Mouse (Mus musculus): ENCODE data around the gene Anxa9. TPM values are rescaled to one million over a fixed set of nuclear protein-coding genes. Genes with fewer than 3 reads are reported as not detected.

The Anxa9 gene
- polyA plus RNA-seq, 1 experiment from 2014 or later = 5.1 TPM

- WGBS (ENCODE audit: missing documents) = 2% methylated on average over 7 of the region's 7 CpGs
- H3K79me2 ChIP-seq (ENCODE audit: inconsistent target) = peaks cover 86% of the 10 kb centered on the region
- peak overlapping the region; percentile 96 for H3K27ac ChIP-seq
- H3K36me3 ChIP-seq (ENCODE audit: inconsistent target) = peaks cover 13% of the 10 kb centered on the region
- peak overlapping the region; percentile 91 for H3K4me3 ChIP-seq (ENCODE audit: inconsistent target)
Observed at GRCm38 (mm10) chr3:95283589-95283941, 23.4 kb downstream of the Anxa9 start.

GRCm38 (mm10) chr3:95282865-95283588 is 23.9 kb downstream of the Anxa9 start:
- Histone ChIP-seq H3K27ac (peak overlapping the region; percentile 96), H3K36me3 (ENCODE audit: inconsistent target) (peaks cover 8% of the 10 kb centered on the region), H3K79me2 (ENCODE audit: inconsistent target) (peaks cover 86% of the 10 kb centered on the region), H3K4me3 (ENCODE audit: inconsistent target) (peak overlapping the region; percentile 91)
- 1% methylated on average over 51 of the region's 51 CpGs for WGBS (ENCODE audit: missing documents)

- Histone ChIP-seq H3K4me3 (ENCODE audit: inconsistent target) (peak overlapping the region; percentile 91), H3K27ac (peak overlapping the region; percentile 96), H3K36me3 (ENCODE audit: inconsistent target) (peaks cover 2% of the 10 kb centered on the region; the same call in 1 of the 2 replicates), H3K79me2 (ENCODE audit: inconsistent target) (peaks cover 86% of the 10 kb centered on the region)
- WGBS (ENCODE audit: missing documents) = 2% methylated on average over 11 of the region's 11 CpGs
Observed at GRCm38 (mm10) chr3:95282381-95282864, 24.6 kb downstream of the Anxa9 start.

GRCm38 (mm10) chr3:95281216-95282126 is 25.5 kb downstream of the Anxa9 start, which contains the start of the genes Mindy1 and Prune1:
Gene Mindy1 (plus strand): TSS chr3:95281345.
Gene Prune1 (minus strand): TSS chr3:95282076.
- under 1% methylated on average over 46 of the region's 53 CpGs for WGBS (ENCODE audit: missing documents)
- H3K27ac ChIP-seq = peak within 1 kb of the TSS; percentile 96
- no peaks in the 10 kb centered on the region for H3K36me3 ChIP-seq (ENCODE audit: inconsistent target)
- H3K79me2 ChIP-seq (ENCODE audit: inconsistent target) = peaks cover 86% of the 10 kb centered on the region
- H3K4me3 ChIP-seq (ENCODE audit: inconsistent target) = peak within 1 kb of the TSS; percentile 91

- H3K27ac ChIP-seq = peak overlapping the region; percentile 96
- 11% methylated on average over 7 of the region's 8 CpGs for WGBS (ENCODE audit: missing documents)
Observed at GRCm38 (mm10) chr3:95280747-95281146, 26.2 kb downstream of the Anxa9 start.

GRCm38 (mm10) chr3:95277149-95277551 is 29.8 kb downstream of the Anxa9 start:
- WGBS (ENCODE audit: missing documents) = 90% methylated on average over 1 of the region's 1 CpGs
- Histone ChIP-seq H3K27ac (no peak overlapping the region), H3K4me3 (ENCODE audit: inconsistent target) (no peak overlapping the region), H3K36me3 (ENCODE audit: inconsistent target) (no peaks in the 10 kb centered on the region), H3K79me2 (ENCODE audit: inconsistent target) (peaks cover 89% of the 10 kb centered on the region)

More at GRCm38 (mm10) chr3:95280747-95281146, 26.2 kb downstream of the Anxa9 start:
- Histone ChIP-seq H3K4me3 (ENCODE audit: inconsistent target) (peak overlapping the region; percentile 91), H3K36me3 (ENCODE audit: inconsistent target) (no peaks in the 10 kb centered on the region), H3K79me2 (ENCODE audit: inconsistent target) (peaks cover 86% of the 10 kb centered on the region)

GRCm38 (mm10) chr3:95276428-95276934 is 30.5 kb downstream of the Anxa9 start:
- WGBS (ENCODE audit: missing documents) = 44% methylated on average over 5 of the region's 5 CpGs
- Histone ChIP-seq H3K36me3 (ENCODE audit: inconsistent target) (no peaks in the 10 kb centered on the region), H3K79me2 (ENCODE audit: inconsistent target) (peaks cover 95% of the 10 kb centered on the region), H3K27ac (no peak overlapping the region), H3K4me3 (ENCODE audit: inconsistent target) (no peak overlapping the region)

- H3K36me3 ChIP-seq (ENCODE audit: inconsistent target) = no peaks in the 10 kb centered on the region
- peaks cover 91% of the 10 kb centered on the region for H3K79me2 ChIP-seq (ENCODE audit: inconsistent target)
- 62% methylated on average over 6 of the region's 6 CpGs for WGBS (ENCODE audit: missing documents)
- no peak overlapping the region for H3K4me3 ChIP-seq (ENCODE audit: inconsistent target)
- H3K27ac ChIP-seq = no peak overlapping the region
Observed at GRCm38 (mm10) chr3:95275161-95275560, 31.8 kb downstream of the Anxa9 start.

GRCm38 (mm10) chr3:95274453-95274852 is 32.5 kb downstream of the Anxa9 start:
- Histone ChIP-seq H3K79me2 (ENCODE audit: inconsistent target) (peaks cover 84% of the 10 kb centered on the region), H3K4me3 (ENCODE audit: inconsistent target) (no peak overlapping the region), H3K36me3 (ENCODE audit: inconsistent target) (0 out of 2 replicates have a peak, but pooled peaks cover 5% of the 10 kb centered on the region), H3K27ac (no peak overlapping the region)
- WGBS (ENCODE audit: missing documents) = 100% methylated on average over 2 of the region's 4 CpGs

- 98% methylated on average over 4 of the region's 5 CpGs for WGBS (ENCODE audit: missing documents)
- peaks cover 74% of the 10 kb centered on the region; the same call in 1 of the 2 replicates for H3K79me2 ChIP-seq (ENCODE audit: inconsistent target)
- H3K27ac ChIP-seq = no peak overlapping the region
- H3K4me3 ChIP-seq (ENCODE audit: inconsistent target) = no peak overlapping the region
- H3K36me3 ChIP-seq (ENCODE audit: inconsistent target) = peaks cover 5% of the 10 kb centered on the region; the same call in 1 of the 2 replicates
Observed at GRCm38 (mm10) chr3:95273471-95273870, 33.5 kb downstream of the Anxa9 start.

GRCm38 (mm10) chr3:95270766-95271364 is 36.1 kb downstream of the Anxa9 start:
- 97% methylated on average over 12 of the region's 12 CpGs for WGBS (ENCODE audit: missing documents)
- Histone ChIP-seq H3K36me3 (ENCODE audit: inconsistent target) (peaks cover 26% of the 10 kb centered on the region), H3K79me2 (ENCODE audit: inconsistent target) (peaks cover 48% of the 10 kb centered on the region; the same call in 1 of the 2 replicates), H3K27ac (no peak overlapping the region), H3K4me3 (ENCODE audit: inconsistent target) (no peak overlapping the region)

GRCm38 (mm10) chr3:95269789-95270188 is 37.2 kb downstream of the Anxa9 start:
- Histone ChIP-seq H3K27ac (no peak overlapping the region), H3K4me3 (ENCODE audit: inconsistent target) (no peak overlapping the region), H3K36me3 (ENCODE audit: inconsistent target) (peaks cover 26% of the 10 kb centered on the region), H3K79me2 (ENCODE audit: inconsistent target) (peaks cover 37% of the 10 kb centered on the region; the same call in 1 of the 2 replicates)
- 98% methylated on average over 5 of the region's 5 CpGs for WGBS (ENCODE audit: missing documents)

- Histone ChIP-seq H3K79me2 (ENCODE audit: inconsistent target) (peaks cover 20% of the 10 kb centered on the region; the same call in 1 of the 2 replicates), H3K27ac (no peak overlapping the region), H3K36me3 (ENCODE audit: inconsistent target) (peaks cover 26% of the 10 kb centered on the region), H3K4me3 (ENCODE audit: inconsistent target) (no peak overlapping the region)
Observed at GRCm38 (mm10) chr3:95267855-95268254, 39.1 kb downstream of the Anxa9 start.

GRCm38 (mm10) chr3:95266052-95266451 is 40.9 kb downstream of the Anxa9 start:
- Histone ChIP-seq H3K4me3 (ENCODE audit: inconsistent target) (no peak overlapping the region), H3K36me3 (ENCODE audit: inconsistent target) (peaks cover 30% of the 10 kb centered on the region), H3K27ac (no peak overlapping the region), H3K79me2 (ENCODE audit: inconsistent target) (peaks cover 4% of the 10 kb centered on the region; the same call in 1 of the 2 replicates)
- WGBS (ENCODE audit: missing documents) = 94% methylated on average over 3 of the region's 3 CpGs
